Mouse (Mus musculus) adrenal gland, postnatal 14 days (tissue): ENCODE results near the gene Irs2. TPM values are rescaled to one million over a fixed set of nuclear protein-coding genes. Genes with fewer than 3 reads are reported as not detected.

Experiments
- DNase-seq: peaks from one replicate; pipeline ENCODE4 v3.0.0; 2021; ENCODE audit warnings: mixed read lengths
- total RNA-seq: library from RNA; stranded (reverse); gene quantifications from 2 replicates; pipeline ENCODE4 v1.2.3, GENCODE M21; 2021

Gene Irs2
- total RNA-seq, 1 experiment from 2014 or later, result 49.7 TPM

DNA sequence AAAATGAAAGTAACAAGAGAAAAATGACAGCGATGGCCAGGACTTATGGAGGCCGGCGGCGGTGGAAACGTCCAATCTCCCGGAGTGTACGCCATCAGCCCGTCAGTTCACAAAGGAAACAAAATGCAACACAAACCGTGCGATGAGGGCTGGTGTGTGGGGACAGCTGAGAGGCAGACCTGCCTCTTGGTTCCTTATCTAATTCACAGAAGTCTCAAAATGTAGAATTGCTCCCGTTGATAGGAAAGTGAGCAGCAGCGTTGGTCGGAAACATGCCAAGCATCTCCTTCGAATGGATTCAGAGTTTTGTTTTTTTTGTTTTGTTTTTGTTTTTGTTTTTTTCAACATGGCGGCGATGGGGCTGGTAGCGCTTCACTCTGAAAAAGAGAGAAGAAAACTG lies 21.6 kb downstream of the Irs2 start:
- DNase-seq, result no peak

DNA sequence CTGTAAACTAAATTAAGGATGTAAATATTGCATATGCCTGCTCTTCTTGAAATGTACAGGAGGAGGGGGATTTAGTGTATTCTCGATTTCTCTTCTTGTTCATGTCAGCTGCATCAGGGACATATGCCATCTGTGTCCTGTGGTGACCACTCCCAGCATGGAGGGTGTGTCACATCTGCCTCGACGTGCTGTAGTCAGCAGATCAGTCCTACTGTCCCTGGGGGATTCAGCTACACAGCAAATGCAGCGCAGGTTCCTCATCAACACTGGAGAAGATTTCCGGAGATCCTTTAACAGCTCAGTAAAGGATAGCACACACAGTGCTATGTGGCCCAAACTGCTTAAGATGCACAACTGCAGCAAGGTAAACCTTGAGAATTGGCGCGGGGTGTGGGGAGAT lies 23.2 kb downstream of the Irs2 start:
- no peak for DNase-seq

DNA sequence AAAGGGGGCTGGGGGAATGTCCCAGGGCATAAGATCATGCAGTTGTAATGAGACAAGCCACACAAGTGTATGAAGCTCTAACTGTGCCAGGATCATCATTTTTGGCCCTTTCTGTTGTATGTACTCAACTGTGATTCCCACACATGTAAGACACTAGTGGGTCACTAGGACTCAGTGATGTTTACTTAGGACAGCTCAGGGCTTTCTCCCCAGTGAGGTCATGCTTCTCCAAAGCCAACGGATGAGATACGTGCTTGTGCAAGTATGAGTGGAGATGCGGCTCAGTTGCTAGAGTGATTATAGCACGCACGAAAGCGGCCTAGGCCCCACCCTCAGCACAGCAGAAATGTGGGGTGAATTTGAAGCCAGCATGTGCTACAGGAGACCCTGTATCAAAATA lies 27.4 kb downstream of the Irs2 start:
- DNase-seq, result no peak

DNA sequence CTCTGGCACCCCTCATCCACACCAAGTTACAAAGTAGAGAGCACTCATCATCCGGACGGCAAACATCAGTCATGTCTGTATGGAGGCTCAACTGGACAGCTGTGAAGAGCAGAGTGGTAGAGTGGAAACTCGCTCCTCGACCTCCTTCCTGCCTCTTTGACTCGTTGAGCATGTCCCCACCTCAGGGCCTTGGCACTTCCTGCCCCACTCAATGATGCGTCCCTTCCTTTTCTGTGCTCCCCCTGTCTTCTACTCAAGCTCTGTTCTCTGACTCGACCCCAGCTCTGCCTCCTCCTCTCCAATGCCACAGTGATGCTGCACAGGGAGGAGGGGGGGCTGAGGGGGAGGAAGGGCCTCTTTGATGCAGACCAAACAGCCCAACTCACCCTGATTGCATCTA lies 28.3 kb downstream of the Irs2 start:
- DNase-seq, result no peak

DNA sequence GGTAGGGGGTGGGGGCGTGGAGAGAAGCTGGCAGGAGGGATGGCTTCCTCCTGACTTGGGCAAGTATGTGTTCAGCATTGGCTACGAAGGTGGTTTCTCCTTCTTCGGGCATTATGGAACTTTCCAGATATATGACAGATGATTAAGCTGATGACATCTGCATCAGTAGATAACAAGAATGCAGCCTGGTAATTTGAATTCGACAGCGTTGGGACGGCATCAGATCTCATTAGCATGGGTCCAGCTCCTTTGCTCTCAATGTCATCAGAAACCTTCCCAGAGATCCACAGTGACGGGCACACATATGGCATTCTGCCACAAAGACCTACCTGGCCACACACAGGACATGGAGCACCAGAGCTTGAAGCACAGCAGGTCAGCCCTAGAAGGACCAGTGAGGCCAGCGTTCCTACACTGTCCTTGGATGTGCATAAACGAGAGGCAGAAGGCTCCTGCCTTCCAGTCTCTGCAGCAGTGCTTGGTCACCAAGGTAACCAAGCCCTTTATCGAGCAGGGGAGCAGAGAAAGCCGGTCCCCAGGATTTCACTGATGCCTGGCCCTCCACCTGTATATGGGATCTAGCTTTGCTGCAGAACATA lies 29.0 kb downstream of the Irs2 start:
- DNase-seq, result no peak

DNA sequence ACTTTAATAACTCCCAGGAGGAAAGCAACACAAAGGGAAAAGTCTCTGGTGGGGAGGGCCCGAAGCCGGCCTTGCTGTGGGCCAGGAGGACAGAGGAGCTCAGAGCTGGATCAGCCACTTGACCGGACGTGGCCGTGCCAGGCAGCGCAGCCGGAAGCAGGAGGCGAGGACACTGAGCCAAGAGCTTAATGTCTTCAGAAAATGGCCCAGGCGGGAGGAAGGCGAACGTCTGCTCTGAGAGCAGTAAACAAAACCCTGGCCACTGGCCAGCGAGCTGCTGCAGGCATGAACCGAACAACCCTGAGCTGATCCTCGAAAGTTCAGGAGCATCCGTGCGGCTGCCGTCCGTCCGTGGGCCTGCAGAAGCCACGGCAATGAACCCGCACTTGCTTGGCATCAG lies 29.9 kb downstream of the Irs2 start:
- peak; percentile 80 for DNase-seq

DNA sequence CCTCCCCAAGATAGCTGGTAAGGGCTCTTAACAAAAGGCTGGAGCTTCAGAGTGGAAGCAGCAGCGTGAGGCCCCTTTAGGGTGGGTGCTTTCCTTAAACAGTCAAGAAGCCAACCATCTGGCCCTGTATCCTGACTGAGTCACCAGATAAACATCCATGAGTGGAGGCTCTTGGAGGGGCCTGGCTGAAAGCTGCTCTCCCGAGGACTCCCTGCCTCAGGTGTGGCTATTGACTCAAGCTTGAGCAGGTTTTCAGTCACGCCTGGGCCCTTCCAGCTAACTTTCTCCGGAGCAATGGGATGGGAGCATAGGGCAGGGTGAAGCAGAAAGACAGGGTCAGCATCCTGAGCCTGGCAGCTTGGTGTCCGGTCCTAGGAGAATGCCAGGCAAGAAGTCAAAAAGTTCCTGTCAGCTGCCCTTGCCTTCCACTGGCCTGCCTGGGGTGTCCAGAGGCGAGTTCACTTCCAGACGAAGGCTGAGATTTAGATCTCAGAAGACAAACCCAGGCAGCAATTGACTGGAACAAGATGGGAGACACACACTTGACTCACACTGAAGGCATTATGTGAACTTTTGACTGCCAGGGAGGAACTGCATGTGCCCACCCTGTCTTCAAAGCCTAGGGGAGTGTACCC lies 30.4 kb downstream of the Irs2 start:
- no peak for DNase-seq

DNA sequence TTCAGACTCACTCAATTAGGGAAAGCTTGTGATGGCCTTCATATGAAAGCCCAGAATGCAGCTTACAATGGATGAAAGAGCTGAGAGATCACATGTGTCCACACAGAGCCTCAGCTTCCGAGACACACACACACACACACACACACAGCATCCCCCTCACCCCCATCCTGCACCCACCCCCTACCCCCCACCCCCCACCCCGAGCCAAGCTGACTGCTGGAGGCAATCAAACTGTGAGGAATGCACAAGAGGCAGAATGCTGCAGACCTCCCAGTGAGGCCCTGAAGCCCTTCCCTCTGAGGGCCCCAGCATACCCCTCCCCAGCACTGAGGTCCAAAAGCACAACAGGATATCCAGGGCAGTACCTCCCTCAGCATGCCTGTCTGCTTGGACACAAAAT lies 33.6 kb downstream of the Irs2 start:
- no peak for DNase-seq

DNA sequence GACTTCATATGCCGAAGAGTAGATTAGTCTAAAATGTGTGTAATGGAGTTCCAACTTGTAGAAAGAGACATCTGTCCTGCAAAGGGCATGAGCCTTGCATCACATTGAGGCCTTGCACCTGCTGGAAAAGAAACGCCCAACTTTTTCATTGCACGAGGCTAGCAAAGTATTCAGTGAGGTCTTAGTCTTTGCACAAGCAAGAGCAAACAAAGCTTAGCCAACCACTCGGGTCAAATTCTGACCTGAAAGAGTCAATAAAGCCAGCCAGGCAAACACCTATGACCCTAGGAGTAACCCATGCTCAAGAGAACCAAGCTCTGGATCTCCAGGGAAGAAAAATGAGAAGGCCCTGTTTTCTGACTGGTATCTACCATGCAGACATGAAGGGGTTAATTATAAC lies 34.1 kb downstream of the Irs2 start:
- DNase-seq, result no peak

DNA sequence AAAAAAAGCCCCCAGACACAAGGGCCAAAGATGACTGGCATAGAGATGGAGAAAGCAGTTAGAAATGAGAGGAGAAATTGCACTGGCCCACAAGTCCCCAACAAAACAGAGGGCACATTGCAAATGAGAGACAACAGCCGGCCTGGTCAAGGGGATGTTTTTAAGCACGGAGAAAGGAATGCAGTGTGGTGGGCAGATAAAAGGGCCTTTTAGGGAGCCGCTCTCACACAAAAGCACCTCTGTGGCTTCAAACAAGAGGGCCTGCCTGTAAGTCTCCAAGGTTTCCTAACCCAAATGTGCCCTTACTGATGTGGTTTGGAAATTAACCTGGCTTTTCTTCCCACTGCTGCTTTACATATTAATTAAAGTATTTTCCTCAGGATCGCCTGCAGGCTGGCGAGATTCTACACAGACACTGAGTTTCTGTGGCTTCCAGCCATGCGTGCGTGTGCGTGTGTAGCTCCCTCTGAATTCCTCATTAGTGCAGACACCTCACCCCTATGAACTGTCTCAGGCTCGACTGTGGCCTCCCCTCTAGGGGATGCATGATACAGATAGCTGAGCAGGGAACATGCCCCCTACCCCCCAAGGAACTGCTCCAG lies 35.3 kb downstream of the Irs2 start:
- no peak for DNase-seq

DNA sequence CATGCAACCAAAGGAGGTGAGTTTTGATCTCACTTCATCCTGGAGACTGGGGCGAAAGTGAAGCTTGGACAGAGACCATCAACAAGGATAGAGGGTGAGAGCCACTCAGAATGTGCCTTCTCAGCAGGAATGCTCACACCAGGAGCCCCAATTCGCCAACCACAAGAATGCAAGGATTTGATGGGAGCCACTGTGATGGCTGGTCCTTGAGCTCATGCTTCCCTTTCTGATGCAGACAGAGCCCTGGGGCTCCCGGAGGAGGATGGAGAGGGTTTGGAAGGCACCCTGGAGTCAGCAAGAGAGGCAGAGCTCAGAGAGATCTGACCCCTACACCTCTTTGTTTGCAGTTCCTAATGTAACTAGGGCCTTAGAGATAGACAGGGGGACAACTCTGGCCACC lies 36.3 kb downstream of the Irs2 start:
- no peak for DNase-seq

DNA sequence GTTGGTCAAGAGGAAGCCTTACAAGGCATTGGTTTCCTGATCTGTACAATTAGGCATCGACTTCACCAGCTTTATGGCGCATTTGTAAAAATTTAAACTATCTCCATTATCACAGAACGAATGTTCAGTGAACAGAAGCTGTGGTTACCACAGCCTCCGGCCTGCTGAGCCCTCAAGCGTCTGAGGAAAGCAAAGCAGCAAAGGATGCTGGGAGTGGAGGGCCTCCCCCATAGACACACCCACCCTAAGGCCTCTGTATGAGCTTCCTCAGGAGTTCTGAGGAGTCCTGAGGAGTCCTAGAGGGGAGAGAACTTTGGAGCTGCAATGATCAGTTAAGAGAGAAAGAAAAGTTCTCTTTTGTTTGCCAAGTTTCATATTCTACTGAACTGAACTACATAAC lies 36.7 kb downstream of the Irs2 start:
- DNase-seq, result no peak

DNA sequence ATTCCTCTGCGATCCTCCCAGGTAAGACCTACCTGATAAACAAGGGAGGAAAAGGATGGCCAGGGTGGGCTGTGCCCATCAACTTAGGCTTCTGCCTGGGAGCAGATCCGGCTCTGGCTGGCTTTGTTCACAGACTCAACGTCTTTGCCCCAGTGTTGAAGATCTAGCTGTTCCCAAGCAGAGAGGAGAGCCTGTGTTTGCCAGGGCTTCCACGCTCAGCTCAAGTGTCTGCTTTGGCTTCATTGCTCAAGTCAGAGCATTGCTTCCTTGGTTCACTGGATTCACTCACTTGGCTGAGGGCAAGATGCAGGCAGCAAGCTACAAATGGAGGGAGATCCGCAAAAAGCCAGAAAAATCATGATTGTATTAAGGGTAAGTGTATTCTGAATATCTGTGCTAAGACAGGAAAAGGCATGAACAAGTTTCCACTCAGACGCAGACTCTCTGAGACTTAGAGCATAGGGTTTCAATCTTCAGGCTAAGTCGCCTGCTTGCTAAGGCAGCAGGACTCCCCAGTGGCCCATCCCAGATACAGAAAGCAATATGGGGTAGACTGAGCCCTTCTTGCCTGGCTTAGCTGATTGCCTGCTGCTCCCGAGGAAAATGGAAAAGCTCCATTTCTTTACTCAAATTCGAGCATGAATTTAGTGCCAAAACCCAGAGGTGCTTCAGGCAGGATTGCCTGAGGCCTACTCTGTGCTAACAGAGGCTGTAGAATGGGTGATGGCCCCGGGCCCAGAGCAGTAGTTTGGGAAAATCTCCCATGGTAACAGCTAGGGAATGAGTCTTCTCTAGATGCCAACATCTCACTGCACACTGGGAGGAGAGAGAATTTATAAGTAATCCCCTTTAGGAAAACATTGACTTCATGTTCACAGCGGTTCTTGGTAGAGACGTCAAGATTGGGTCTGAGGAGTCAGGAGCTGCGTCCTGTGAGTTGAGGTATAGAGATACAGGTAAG lies 37.5 kb downstream of the Irs2 start:
- no peak for DNase-seq

DNA sequence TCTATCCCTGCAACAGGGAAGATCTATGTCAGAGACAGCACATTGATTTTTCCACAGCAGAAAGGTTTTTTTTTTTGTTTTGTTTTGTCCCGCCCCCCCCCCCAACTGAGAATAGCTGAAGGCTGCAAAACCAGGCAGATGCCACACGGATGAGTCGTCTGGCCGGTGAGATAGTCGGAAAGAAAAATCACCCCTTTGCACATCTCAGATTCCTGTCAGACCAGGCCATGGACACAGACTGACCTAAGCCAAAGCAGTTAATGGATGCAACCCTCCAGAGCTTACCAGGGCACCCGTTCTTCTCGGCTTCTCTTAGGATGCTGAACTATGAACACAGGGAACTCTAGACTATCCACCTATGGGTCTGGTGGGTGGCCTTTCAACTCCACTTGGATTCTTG lies 39.6 kb downstream of the Irs2 start:
- no peak for DNase-seq

DNA sequence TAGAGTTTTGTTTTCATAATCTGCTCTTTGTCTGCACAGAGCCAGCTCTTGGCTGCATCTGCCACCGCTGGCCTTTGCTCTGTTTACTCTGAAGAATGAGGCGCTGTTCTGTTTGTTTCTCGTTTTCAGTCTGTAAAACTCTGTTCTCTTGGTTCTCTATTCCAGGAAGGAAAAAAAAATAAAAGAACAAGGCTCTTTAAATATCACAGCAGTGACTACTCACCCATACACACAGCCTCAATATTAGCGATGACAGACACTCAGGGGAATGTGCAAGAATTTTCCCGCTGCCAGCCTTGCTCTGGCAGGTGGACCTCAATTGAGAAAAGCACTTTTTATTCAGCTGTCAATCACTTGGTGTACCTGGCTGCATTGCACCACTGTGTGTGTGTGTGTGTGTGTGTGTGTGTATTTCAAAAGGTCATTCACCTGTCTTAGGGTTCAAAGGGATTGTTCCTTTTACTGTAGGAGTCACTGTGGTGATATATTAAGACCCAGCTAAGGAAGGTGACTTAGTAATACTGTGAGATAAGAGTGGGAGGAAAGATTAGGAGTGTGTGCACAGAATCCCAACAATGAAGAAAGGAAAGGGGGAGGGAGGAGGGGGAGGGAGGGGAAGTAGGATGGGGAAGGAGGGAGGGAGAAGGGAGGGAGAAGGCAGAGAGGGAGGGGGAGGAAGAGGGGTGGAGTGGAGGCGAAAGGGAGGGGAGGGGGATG lies 42.7 kb downstream of the Irs2 start:
- no peak for DNase-seq

DNA sequence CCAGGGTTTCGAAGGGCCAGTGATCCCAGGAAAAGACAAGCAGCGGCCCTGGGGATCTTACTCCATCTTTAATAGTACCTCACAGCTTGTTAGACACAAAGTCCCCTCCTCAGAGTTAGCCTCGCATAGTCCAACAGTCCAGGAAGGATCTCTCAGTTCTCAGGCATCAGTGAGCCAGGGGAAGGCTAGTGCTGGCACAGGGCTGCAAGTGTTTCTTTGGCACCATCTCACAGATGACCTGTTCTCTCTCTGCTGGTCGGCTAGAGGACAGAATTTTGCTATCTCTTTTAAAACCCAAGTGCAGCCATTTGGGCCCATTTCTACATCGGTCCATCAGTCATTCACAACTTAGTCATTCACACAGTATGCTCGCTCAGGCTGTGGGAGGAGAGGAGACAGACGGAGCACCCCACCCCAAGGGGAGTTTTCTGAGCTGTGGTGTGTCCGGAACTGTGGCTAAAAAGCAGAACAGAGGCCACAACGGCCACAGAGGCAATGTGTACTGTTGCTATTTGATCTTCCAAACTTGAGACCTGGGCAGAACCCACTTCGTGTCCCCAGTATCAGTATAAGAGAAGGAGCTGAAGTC lies 43.7 kb downstream of the Irs2 start:
- DNase-seq, result no peak

DNA sequence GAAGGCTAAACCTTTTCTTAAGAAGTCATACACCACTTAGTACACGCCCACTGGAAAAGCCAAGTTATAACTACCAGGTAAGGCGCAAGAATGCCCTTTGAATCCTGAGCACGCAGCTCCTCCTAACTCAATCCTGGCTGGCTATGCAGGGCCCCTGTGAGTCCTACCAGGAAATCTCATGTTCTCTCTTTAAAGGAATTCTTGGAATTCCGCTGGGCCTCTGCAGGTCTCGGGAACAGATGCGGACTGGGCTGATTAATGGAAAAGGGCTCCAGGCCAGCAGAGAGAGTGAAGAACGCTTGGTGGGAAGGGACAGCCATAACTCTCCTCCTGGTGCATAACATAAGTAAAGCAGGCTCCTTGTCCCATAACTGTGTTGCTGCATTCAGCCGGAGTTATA lies 46.3 kb downstream of the Irs2 start:
- DNase-seq, result peak; percentile 51

DNA sequence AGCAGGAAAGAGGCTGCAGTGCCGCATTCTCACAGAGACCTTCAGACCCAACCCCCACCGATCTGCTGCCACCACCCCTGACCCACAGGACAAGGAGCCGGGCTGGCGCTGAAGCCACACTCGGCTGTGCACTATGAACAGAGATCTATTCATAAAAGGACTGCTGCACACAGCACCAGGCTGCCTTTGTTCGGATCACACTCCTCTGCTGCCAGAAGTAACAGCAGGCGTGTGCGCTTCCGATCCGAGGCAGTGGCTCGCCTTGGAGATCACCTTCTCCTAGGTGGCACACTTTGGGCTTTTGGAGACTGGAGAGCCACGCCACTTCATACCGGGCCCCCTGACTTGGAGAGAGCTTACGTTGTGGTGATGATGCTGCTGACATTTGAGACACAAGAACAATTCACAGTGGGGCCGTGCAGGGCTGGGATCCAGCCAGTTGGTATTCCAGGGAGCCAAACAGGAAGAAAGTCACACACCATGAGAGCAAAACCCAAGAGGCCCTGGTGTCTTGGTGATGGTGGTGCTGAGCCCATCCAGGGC lies 47.9 kb downstream of the Irs2 start:
- no peak for DNase-seq

DNA sequence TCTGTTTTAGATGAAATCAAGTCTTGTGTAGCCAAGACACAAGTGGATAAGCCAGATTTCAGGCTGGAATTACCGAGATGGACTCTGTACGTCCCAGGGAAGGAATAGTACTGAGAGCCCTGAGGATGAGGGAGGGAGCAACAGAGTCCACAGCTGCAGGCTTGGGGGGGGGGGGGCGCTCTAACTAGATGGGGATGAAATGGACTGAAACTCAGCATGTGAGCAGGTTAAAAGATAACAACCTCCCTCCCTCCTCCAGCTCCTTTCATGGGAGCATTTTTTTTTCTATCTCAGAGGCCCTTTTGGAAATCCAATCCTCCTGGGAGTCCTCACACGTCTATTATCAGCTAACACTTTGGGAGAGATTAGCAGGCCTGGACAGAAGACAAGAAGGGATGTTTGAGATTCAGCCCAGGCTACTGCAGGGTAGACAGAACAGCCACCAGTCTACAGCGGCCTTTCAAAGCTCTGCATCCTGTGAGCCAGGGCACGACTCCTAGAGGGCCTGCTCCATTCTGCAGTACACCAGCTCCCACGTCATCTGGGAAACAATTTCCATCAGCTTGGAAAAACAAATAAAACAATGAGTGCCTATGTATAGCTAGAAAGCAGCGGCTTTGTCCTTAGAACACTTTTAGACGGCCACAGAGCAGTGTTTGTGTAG lies 50.8 kb downstream of the Irs2 start:
- no peak for DNase-seq

DNA sequence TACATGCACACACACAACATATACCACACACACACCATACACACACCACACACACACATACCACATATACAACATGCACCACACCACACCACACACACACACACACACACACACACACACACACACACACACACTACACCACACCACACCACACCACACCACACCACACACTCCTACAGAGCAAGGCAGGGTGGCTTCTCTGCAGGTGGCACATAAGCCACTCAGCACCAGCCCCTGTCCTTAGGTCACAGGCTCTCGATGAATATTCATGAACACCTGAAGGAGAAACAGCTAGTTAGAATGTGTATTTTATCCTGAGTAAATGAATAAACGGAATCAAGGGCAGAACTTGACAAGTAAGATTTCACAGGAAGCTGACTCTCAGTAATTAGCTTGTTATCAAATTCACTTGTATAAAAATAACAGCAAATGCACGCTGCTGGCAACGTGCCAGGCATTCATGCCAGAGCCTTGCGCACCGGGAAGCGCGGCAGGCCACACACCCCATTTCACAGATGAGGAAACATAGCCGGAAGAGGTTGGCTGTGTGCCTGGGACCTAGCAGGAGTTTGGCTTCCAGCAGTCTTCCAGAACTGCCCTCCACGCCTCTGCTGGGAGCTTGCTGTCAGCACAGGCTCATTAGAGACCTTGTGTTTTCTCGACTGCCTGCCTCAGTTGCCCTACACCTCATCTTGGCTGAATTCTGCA lies 54.8 kb downstream of the Irs2 start:
- peak; percentile 75 for DNase-seq
